Mouse (Mus musculus) neural tube, embryonic 15.5 days (tissue): ENCODE measurements around the gene Bcl2l13. TPM values are rescaled to one million over a fixed set of nuclear protein-coding genes. Genes with fewer than 3 reads are reported as not detected.
"Not testable (repeated sequence)": the region's sequence is repeated elsewhere in the genome, so short reads cannot be mapped to it uniquely, and the experiment has no call there.

Source experiments
- ATAC-seq: fragments of 200-750 bp; cut with Nextera tagmentation; 2 replicates; pipeline ENCODE4 v1.8.0; 2017; ENCODE audit warnings: mild to moderate bottlenecking, moderate TSS enrichment, moderate library complexity; ENCODE audit not compliant: low FRiP score
- H3K27ac ChIP-seq: fragments of 300-500 bp; sonication (generic); replicated peaks from 2 replicates; pipeline ENCODE4 v1.5.1; 2015; ENCODE audit warnings: mild to moderate bottlenecking, inconsistent platforms
- H3K27me3 ChIP-seq: fragments of 300-500 bp; sonication (generic); replicated peaks from 2 replicates; pipeline ENCODE4 v1.6.1; 2015; ENCODE audit warnings: inconsistent platforms
- H3K36me3 ChIP-seq: fragments of 300-500 bp; sonication (generic); 2 replicates; pipeline ENCODE4 v1.6.1; 2015; ENCODE audit warnings: inconsistent platforms
- H3K4me1 ChIP-seq: fragments of 300-500 bp; sonication (generic); 2 replicates; pipeline ENCODE4 v1.6.1; 2015; ENCODE audit warnings: inconsistent platforms
- H3K4me2 ChIP-seq: fragments of 300-500 bp; sonication (generic); 2 replicates; pipeline ENCODE4 v1.6.1; 2015; ENCODE audit warnings: inconsistent platforms, mild to moderate bottlenecking, moderate library complexity
- H3K4me3 ChIP-seq: fragments of 300-500 bp; sonication (generic); replicated peaks from 2 replicates; pipeline ENCODE4 v1.5.1; 2015; ENCODE audit warnings: mild to moderate bottlenecking, inconsistent platforms
- H3K9ac ChIP-seq: fragments of 300-500 bp; sonication (generic); replicated peaks from 2 replicates; pipeline ENCODE4 v1.6.1; 2015; ENCODE audit warnings: mild to moderate bottlenecking, inconsistent platforms
- H3K9me3 ChIP-seq: fragments of 300-500 bp; sonication (generic); replicated peaks from 2 replicates; pipeline ENCODE4 v1.6.1; 2016; ENCODE audit warnings: inconsistent platforms
- WGBS: fragments of 180-500 bp; shearing (Covaris S2); methylation state at CpG from one replicate; pipeline ENCODE4 v1.1.7; 2015; ENCODE audit warnings: mixed read lengths; 5-methylcytosine and 5-hydroxymethylcytosine counted together
- polyA plus RNA-seq: library from polyadenylated mRNA; unstranded; fragments of >200 nt; fragmentation: Nextera tagmentation; extraction: Ambion mirVana; gene quantifications from 2 replicates; pipeline ENCODE4 v1.2.1, GENCODE M21; 2015

Bcl2l13 gene
- polyA plus RNA-seq, 1 experiment from 2014 or later, result 22.6 TPM

- no peak overlapping the region for H3K4me2 ChIP-seq
- H3K4me3 ChIP-seq, result no peak overlapping the region
- H3K27me3 ChIP-seq, result no peaks in the 10 kb centered on the region
- no peaks in the 10 kb centered on the region for H3K4me1 ChIP-seq
- no peak overlapping the region for H3K9ac ChIP-seq
- 90% methylated on average over 5 of the region's 5 CpGs for WGBS
- H3K36me3 ChIP-seq, result peaks cover 79% of the 10 kb centered on the region
- H3K27ac ChIP-seq, result no peak overlapping the region
- no peak for ATAC-seq
- no peaks in the 10 kb centered on the region for H3K9me3 ChIP-seq
Measured at GRCm38 (mm10) chr6:120806999-120807737, 28.8 kb upstream of the Bcl2l13 start.

DNA sequence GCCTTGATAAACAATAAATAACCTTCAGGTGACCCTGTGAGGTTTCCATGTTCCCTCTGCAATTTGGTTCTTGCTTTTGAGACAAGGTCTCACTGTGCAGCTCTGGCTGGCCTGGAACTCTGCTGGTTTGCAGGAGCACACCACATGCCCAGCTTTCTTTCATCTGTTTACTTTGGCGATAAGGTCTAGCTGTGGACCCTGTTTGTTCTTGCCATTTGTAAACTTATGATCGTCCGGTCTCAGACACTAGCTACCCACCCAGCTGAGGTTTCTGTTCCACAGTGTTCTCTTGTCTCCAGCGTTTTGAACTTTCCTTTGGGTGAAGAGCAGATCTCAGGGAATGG is 28.3 kb upstream of the Bcl2l13 start:
- H3K4me3 ChIP-seq, result no peak overlapping the region
- no peaks in the 10 kb centered on the region for H3K4me1 ChIP-seq
- 97% methylated on average over 4 of the region's 4 CpGs for WGBS
- no peak overlapping the region for H3K27ac ChIP-seq
- no peaks in the 10 kb centered on the region for H3K27me3 ChIP-seq
- H3K9me3 ChIP-seq, result no peaks in the 10 kb centered on the region
- no peak overlapping the region for H3K4me2 ChIP-seq
- ATAC-seq, result no peak
- no peak overlapping the region for H3K9ac ChIP-seq
- H3K36me3 ChIP-seq, result peaks cover 74% of the 10 kb centered on the region

DNA sequence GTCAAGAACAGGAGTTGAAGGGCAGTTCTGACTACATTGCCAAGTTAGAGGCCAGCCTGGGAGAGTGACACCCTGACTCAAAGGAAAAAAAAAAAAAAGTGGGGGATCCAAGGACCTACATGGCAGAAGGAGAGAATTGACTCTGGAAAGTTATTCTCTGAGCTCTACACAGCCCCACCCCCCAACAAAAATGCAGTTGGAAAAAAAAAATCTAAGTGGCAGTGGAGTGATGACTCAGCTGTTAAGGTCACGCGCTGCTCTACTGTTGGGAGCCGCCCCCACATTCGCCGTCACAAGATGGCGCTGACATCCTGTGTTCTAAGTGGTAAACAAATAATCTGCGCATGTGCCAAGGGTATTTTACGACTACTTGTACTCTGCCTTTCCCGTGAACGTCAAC is 24.0 kb upstream of the Bcl2l13 start:
- not testable (repeated sequence) for H3K27ac ChIP-seq, H3K9ac ChIP-seq, H3K27me3 ChIP-seq, H3K9me3 ChIP-seq, H3K4me1 ChIP-seq, H3K4me2 ChIP-seq, ATAC-seq, H3K4me3 ChIP-seq
- WGBS, result 97% methylated on average over 10 of the region's 10 CpGs
- H3K36me3 ChIP-seq, result peaks cover 38% of the 10 kb centered on the region

- Histone ChIP-seq H3K27me3 (no peaks in the 10 kb centered on the region), H3K4me2 (no peak overlapping the region), H3K9ac (no peak overlapping the region), H3K36me3 (peaks cover 20% of the 10 kb centered on the region), H3K4me1 (peaks cover 31% of the 10 kb centered on the region), H3K4me3 (no peak overlapping the region), H3K9me3 (no peaks in the 10 kb centered on the region), H3K27ac (no peak overlapping the region)
- ATAC-seq, result no peak
- WGBS, result 99% methylated on average over 2 of the region's 2 CpGs
Measured at GRCm38 (mm10) chr6:120819294-120819693, 16.7 kb upstream of the Bcl2l13 start.

DNA sequence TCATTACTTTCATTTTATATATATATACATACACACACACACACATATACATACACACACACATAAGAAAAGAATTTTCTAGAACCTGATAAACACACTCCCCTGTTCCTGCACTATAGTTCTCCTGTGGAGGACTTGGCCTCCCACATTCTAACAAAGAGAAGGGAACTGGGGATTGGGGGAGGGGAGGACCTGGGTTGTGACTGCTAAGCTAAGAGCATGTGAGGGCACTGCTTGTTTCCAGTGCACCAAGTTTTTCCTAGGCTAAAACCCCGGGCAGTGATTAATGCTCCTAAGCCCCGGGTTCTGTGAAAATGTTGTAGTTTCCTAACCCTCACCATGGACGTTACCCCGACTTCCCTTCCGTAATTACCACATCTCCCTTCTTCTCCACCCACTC is 15.9 kb upstream of the Bcl2l13 start:
- H3K4me2 ChIP-seq, result no peak overlapping the region
- no peak for ATAC-seq
- H3K27ac ChIP-seq, result no peak overlapping the region
- H3K9ac ChIP-seq, result no peak overlapping the region
- H3K27me3 ChIP-seq, result no peaks in the 10 kb centered on the region
- H3K4me3 ChIP-seq, result no peak overlapping the region
- 88% methylated on average over 5 of the region's 5 CpGs for WGBS
- no peaks in the 10 kb centered on the region for H3K9me3 ChIP-seq
- H3K4me1 ChIP-seq, result peaks cover 31% of the 10 kb centered on the region
- H3K36me3 ChIP-seq, result peaks cover 20% of the 10 kb centered on the region

DNA sequence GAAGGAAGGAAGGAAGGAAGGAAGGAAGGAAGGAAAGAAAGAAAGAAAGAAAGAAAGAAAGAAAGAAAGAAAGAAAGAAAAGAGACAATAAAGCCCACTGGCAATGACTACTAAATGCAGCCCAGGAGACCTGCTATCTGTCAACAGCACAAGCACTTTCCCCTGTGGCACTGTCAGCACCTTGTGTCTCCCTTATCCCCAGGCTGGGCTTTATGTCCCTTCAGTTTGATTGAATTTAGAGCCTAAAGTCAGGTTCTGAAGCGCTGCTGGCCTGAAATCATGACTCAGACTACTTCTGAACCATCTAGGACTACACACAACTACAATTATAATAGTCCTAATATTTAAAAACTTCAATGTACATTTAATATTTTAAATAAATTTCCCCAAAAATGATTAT is 15.1 kb upstream of the Bcl2l13 start:
- Histone ChIP-seq H3K9me3 (no peaks in the 10 kb centered on the region), H3K4me3 (no peak overlapping the region), H3K36me3 (peaks cover 20% of the 10 kb centered on the region), H3K4me1 (peaks cover 31% of the 10 kb centered on the region), H3K27ac (no peak overlapping the region), H3K4me2 (peak overlapping the region; percentile 75), H3K27me3 (no peaks in the 10 kb centered on the region), H3K9ac (no peak overlapping the region)
- 94% methylated on average over 1 of the region's 1 CpGs for WGBS
- no peak for ATAC-seq

- peaks cover 20% of the 10 kb centered on the region for H3K36me3 ChIP-seq
- H3K27me3 ChIP-seq, result no peaks in the 10 kb centered on the region
- peaks cover 31% of the 10 kb centered on the region for H3K4me1 ChIP-seq
- no peaks in the 10 kb centered on the region for H3K9me3 ChIP-seq
- peak overlapping the region; percentile 91; the same call in 1 of the 2 replicates for H3K27ac ChIP-seq
- H3K9ac ChIP-seq, result peak overlapping the region; percentile 78
- peak overlapping the region; percentile 98 for H3K4me3 ChIP-seq
- peak overlapping the region; percentile 75 for H3K4me2 ChIP-seq
- 60% methylated on average over 5 of the region's 5 CpGs for WGBS
- no peak for ATAC-seq
Measured at GRCm38 (mm10) chr6:120821715-120822114, 14.3 kb upstream of the Bcl2l13 start.

DNA sequence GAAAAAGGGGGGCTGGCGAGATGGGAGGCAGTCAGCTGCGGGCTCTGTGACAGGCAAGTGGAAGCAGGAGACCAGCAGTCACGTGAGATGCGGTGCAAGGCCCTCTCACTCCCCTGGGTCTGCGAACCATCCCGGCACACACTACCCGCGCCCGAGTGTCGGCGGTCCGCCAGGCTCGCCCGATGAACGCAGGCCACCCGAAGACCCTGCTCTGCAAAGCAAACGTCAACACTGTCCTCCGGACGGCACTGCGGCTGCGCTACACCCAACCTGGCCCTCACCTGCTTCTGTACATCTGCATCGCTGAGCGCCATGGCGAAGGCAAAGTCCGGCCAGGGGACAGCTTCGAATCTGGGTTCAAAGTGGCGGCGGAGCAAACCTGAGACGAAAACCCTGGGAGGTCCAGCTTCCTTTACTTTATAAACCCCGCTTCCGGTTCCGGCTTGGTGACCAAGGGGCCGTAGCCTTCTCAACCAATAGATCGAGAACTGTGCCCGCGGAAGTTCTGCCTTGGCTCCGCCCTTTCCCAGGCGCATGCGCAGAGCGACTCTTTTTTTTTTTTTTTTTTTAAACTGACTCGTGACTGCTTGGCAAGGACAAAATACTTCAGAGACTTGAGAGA is 13.6 kb upstream of the Bcl2l13 start, which contains the start of gene Atp6v1e1:
Gene Atp6v1e1 (minus strand): TSS at position 487 of the 622 bp plus-strand sequence.
- Histone ChIP-seq H3K4me1 (peaks cover 31% of the 10 kb centered on the region), H3K4me3 (peak within 1 kb of the TSS; percentile 98), H3K27me3 (0 out of 2 replicates have a peak, but pooled peaks cover under 1% of the 10 kb centered on the region), H3K9me3 (no peaks in the 10 kb centered on the region), H3K4me2 (peak within 1 kb of the TSS; percentile 75), H3K9ac (peak within 1 kb of the TSS; percentile 78), H3K36me3 (peaks cover 17% of the 10 kb centered on the region), H3K27ac (peak within 1 kb of the TSS; percentile 91)
- WGBS, result under 1% methylated on average over 41 of the region's 41 CpGs
- ATAC-seq, result peak; percentile 96

DNA sequence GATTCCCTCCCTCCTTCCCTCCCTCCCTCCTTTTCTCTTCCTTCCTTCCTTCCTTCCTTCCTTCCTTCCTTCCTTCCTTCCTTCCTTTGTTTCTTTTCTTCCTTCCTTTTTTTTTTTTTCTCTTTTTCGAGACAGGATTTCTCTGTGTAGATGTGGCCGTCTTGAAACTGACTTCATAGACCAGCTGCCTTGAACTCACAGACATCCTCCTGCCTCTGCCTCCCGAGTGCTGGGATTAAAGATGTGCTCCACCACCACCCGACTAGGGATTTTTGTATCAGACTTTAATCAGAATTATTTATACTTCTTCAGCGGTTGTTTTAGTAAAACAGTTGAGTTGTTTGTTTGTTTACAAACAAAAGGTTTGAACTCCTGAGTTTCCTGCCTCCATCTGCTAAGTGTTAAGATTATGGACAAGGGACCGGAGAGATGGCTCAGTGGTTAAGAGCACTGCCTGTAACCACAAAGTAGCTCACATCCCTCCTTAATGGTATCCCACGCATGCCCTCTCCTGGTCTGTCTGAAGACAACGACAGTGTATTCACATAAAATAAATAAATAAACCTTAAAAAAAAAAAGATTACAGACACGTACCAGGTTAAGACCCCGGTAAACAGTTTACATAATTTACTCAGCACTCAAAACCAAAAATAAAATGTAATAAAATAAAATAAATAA is 12.9 kb upstream of the Bcl2l13 start:
- no peak overlapping the region for H3K9ac ChIP-seq
- H3K4me1 ChIP-seq, result peaks cover 31% of the 10 kb centered on the region
- 63% methylated on average over 10 of the region's 10 CpGs for WGBS
- H3K4me2 ChIP-seq, result peak overlapping the region; percentile 51
- H3K36me3 ChIP-seq, result peaks cover 10% of the 10 kb centered on the region
- H3K27ac ChIP-seq, result peak overlapping the region; percentile 72
- H3K27me3 ChIP-seq, result 0 out of 2 replicates have a peak, but pooled peaks cover 4% of the 10 kb centered on the region
- peak overlapping the region; percentile 98 for H3K4me3 ChIP-seq
- H3K9me3 ChIP-seq, result no peaks in the 10 kb centered on the region
- ATAC-seq, result peak; percentile 42; the same call in 1 of the 2 replicates

GRCm38 (mm10) chr6:120830056-120830455 is 6.0 kb upstream of the Bcl2l13 start:
- H3K9me3 ChIP-seq, result no peaks in the 10 kb centered on the region
- no peak overlapping the region for H3K27ac ChIP-seq
- H3K27me3 ChIP-seq, result 0 out of 2 replicates have a peak, but pooled peaks cover 4% of the 10 kb centered on the region
- no peaks in the 10 kb centered on the region for H3K36me3 ChIP-seq
- no peak overlapping the region for H3K4me2 ChIP-seq
- 64% methylated on average over 1 of the region's 1 CpGs for WGBS
- no peaks in the 10 kb centered on the region for H3K4me1 ChIP-seq
- no peak for ATAC-seq
- no peak overlapping the region for H3K9ac ChIP-seq
- H3K4me3 ChIP-seq, result no peak overlapping the region

DNA sequence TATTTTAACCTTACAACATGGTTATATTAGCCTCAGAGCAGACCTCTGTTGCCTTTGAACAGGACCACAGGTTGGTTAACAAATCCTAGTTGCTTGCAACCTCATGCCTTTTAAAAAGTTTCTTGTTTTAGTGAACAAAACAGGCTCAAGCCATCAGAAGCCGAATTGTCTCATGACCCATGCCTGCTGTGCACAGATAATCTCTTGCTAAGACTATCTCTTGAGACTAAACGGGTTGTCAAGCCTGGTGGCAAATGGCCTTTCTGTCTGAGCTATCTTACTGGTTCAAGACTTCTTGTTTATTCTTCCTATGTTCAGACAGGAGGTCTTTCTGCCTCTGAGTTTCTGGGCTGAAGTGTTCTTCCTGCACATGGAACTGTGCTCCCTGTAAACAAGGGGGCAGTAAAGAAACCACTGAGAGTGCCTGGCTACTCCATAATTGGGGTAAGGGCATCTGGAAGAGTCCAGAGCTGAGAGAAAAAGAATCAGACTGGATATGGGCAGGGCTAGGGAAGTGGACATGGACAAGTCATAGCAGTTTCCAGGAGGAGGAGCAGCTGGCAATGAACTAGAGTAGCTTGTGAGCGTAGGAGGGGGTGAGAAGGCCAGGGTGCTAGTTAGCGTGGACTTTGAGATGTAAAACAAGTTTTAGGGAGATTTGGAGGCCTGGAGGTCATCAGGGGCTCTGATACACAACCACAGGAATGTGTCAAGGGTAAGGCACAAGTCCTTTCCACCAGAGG is 5.0 kb upstream of the Bcl2l13 start:
- Histone ChIP-seq H3K4me3 (no peak overlapping the region), H3K9me3 (no peaks in the 10 kb centered on the region), H3K4me1 (0 out of 2 replicates have a peak, but pooled peaks cover 4% of the 10 kb centered on the region), H3K27ac (no peak overlapping the region), H3K9ac (no peak overlapping the region), H3K27me3 (0 out of 2 replicates have a peak, but pooled peaks cover 4% of the 10 kb centered on the region), H3K36me3 (no peaks in the 10 kb centered on the region), H3K4me2 (no peak overlapping the region)
- ATAC-seq, result no peak
- WGBS, result 68% methylated on average over 4 of the region's 4 CpGs
